Mouse (Mus musculus) cerebellum, adult 9-11 months (tissue): ENCODE results near the gene Elac2.

Source experiments
- DNase-seq: peaks from one replicate; pipeline ENCODE4 v3.0.0; 2022

Elac2 gene

DNA sequence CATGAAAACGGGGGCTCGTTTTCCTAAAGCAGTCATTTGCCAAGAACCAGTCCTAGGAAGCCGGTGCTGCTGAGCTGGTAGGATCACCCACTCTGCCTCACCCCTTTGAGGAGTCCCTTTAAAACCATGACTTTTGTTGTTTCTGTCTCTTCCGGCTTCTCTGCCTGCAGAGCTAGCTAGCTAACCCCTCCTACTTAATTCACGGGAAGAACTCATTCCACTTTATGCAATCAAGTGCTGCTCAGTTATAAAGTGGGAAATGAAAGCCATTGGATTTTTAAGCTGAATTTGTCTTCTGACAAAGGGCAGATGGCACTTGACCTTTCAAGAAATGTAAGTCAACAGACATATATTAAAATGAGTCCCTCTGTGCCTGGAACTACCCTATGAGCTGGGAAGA is 49.2 kb downstream of the Elac2 start:
- DNase-seq = no peak

DNA sequence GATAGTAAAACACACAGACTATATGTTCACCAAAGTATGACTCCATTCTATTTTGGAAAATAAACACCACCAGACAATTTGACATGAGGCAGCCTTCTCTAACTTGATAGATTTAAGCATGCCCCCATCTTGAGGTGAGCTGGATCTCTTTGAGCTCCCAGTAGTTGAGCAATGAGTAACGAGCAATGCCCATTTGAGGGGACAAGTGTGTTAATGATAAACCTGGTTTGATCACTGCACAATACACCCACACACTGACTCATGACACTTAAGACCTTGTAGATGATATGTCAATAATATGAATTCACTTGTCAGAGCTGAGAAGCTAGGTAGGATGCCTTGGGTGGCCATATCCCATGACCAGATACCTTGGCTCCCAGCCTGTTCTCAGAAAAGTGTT is 51.4 kb downstream of the Elac2 start:
- DNase-seq = no peak

DNA sequence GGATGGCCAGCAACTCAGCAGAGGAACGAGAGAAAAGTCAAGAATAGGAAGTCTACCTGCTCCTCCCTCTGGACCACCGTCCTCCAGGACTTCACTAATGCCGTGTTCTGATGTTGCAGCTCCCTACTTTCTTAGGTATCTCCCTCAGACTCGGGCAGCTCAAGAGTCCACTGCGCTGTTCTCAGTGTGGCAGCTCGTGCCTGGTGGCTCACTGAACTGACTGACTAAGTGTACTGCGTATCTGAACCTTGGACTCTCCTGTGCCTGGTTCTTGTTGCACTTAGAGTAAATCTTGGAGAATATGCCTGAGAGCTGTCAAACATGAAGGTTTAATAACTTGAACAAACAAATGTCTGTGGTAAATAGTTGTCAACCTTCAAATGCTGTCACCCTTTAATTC is 53.4 kb downstream of the Elac2 start:
- no peak for DNase-seq

DNA sequence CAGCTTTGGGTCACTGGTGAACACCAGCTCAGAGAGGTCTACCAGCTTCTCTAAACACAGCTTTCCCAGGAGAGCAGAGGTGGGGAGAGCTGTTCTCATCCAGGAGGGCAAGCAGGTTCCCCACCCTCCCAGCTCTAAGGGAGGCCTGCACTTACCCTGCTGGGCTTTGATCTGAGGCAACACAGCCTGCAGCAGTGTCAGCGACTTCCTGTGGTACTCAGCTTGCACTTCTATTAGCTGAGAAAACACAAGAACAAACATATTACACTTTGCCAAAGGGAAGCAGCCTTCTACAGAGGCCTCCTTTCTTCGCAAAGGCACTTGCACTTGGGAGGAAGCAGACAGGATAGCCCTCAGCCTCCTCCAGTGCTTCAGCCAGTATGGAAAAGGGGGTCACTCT is 60.2 kb downstream of the Elac2 start:
- no peak for DNase-seq

DNA sequence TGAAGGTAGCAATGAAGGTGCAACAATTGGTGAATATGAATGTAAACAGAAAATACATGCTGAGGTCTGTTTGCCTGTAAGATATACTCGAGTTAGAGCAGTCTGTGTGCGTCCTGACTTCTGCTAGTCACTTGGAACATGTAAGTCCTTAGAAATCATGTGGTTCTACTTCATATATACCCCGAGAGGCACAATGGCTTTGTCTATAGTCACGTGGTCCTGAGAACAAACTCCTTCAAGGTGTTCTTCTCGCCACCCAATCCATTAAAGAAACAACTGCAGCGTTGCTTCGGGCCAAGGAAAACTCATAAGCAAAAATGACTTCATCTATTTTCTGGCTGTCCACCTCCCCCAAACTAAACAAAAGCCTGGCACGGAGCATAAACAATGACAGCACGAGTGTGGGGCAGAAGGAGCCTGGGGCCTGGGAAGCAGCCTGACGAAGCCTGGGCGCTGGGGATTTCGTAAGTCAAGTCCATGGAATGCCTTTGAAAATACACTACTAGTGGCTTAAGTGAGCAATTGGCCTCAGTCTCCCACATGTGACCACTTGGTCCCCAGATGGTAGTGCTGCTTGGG is 60.8 kb downstream of the Elac2 start:
- no peak for DNase-seq

DNA sequence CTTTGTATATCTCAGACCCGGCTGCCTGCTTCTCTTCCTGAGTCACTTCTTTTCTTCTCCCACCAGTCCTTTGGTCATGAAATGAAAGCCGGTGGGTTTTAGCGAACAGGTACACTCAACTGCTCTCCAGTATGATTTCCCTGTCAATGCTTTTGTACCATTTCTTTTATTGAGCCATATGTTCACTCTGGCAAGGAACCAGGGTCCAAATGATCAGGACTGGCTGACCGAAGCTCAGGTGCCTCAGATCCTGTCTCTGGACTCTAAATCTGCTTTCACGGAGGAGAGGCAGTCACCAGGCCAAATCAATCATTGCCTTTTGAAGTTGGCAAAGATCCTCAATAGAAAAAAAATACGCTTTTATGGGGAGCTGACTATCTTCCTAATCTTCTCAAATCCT is 61.7 kb downstream of the Elac2 start:
- DNase-seq = peak; percentile 40

DNA sequence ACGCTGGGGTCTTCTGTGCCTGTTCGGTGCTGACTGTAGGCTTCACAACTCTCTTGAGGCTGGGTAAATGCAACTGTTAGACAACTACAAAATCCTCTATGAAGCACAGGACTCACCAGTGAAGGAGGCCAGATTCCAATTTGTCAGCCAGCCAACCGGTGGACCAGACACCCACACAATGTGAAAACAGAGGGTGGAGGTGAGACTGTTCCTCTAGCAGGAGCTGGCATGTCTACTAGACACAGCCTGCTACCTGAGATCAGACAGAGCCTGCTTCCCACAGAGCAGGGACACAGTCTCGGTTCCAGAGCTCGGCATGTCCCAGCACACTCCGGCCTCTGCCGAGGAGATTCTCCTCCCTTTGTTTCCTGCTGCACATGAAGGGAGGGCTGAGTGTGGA is 70.3 kb downstream of the Elac2 start:
- peak; percentile 88 for DNase-seq

DNA sequence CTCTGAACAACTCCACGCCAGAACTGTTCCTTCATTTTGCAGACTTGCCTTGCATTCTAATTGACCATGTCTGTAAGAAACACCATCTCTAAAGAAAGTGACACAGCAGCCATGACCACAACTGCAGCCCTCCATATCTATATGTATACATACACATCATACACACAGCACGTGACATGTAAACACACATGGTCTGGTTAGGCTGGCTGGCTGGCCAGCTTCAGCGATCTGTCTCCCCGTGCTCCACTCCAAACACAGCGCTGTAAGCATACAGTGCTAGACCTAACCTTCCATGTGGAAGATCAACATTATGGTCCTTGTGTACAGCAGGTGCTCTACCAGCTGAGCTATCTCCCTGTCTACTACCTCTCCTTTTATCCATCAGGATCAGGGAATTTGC is 72.0 kb downstream of the Elac2 start:
- DNase-seq = no peak
